Mouse (Mus musculus) liver, embryonic 14.5 days (tissue): ENCODE data around the gene Dhx29. TPM values are rescaled to one million over a fixed set of nuclear protein-coding genes. Genes with fewer than 3 reads are reported as not detected.

Experiments used
- ATAC-seq: fragments of 200-750 bp; cut with Nextera tagmentation; 2 replicates; pipeline ENCODE4 v1.8.0; 2017; ENCODE audit warnings: moderate number of reproducible peaks, mild to moderate bottlenecking, moderate library complexity; ENCODE audit not compliant: insufficient read depth
- DNase-seq, 3 experiments: peaks; one replicate each; pipeline ENCODE4 v3.0.0-alpha.2; 2012 to 2013; ENCODE audit warnings: low read depth in 3 of 3, low spot score in 3 of 3
- H3K27ac ChIP-seq: fragments of 300-500 bp; sonication (generic); 2 replicates; pipeline ENCODE4 v1.5.1; 2014; ENCODE audit warnings: moderate library complexity, mild to moderate bottlenecking, control low read depth, inconsistent platforms
- H3K27me3 ChIP-seq: fragments of 300-500 bp; sonication (generic); 2 replicates; pipeline ENCODE4 v1.6.1; 2014; ENCODE audit warnings: mild to moderate bottlenecking, low read length, moderate library complexity; ENCODE audit not compliant: control insufficient read depth, insufficient read depth
- H3K36me3 ChIP-seq: fragments of 300-500 bp; sonication (generic); replicated peaks from 2 replicates; pipeline ENCODE4 v1.6.1; 2014; ENCODE audit warnings: low read depth; ENCODE audit not compliant: control insufficient read depth, insufficient read depth
- H3K4me1 ChIP-seq, 2 experiments: fragments of 200-500 bp in 1 of 2; fragments of 300-500 bp in 1 of 2; sonication (generic) in 1 of 2; replicated peaks; 2 replicates each; pipeline ENCODE4 v1.6.1; 2012 to 2014; ENCODE audit warnings: antibody characterized with exemption in 1 of 2, inconsistent platforms in 1 of 2, low read length in 1 of 2; ENCODE audit not compliant: control insufficient read depth in 2 of 2, insufficient read depth in 2 of 2
- H3K4me2 ChIP-seq: fragments of 300-500 bp; sonication (generic); 2 replicates; pipeline ENCODE4 v1.6.1; 2014; ENCODE audit warnings: low read depth, mild to moderate bottlenecking, control low read depth, moderate library complexity
- H3K4me3 ChIP-seq, 2 experiments: fragments of 200-500 bp in 1 of 2; fragments of 300-500 bp in 1 of 2; sonication (generic) in 1 of 2; 2 replicates each; pipeline ENCODE4 v1.5.1; 2012 to 2014; ENCODE audit warnings: low read depth in 2 of 2, low read length in 2 of 2, mild to moderate bottlenecking in 2 of 2, control low read depth in 1 of 2, inconsistent platforms in 1 of 2, moderate library complexity in 1 of 2; ENCODE audit not compliant: insufficient read depth in 1 of 2
- H3K9ac ChIP-seq: fragments of 300-500 bp; sonication (generic); replicated peaks from 2 replicates; pipeline ENCODE4 v1.6.1; 2014; ENCODE audit warnings: mild to moderate bottlenecking, control low read depth, moderate library complexity
- H3K9me3 ChIP-seq: fragments of 300-500 bp; sonication (generic); 2 replicates; pipeline ENCODE4 v1.6.1; 2016; ENCODE audit warnings: low read length, mixed read lengths; ENCODE audit not compliant: control insufficient read depth
- CTCF ChIP-seq: IDR thresholded peaks from 2 replicates; pipeline ENCODE4 v1.5.1; 2016; ENCODE audit warnings: antibody characterized with exemption, low read depth, control low read depth
- EP300 ChIP-seq: IDR thresholded peaks from 2 replicates; pipeline ENCODE4 v1.6.1; 2016; ENCODE audit warnings: antibody characterized with exemption, low read depth
- WGBS: fragments of 180-500 bp; shearing (Covaris S2); extraction: QIAGEN DNeasy Blood & Tissue Kit; methylation state at CpG from one replicate; pipeline ENCODE4 v1.1.7; 2014; ENCODE audit not compliant: insufficient replicate concordance; 5-methylcytosine and 5-hydroxymethylcytosine counted together
- polyA plus RNA-seq, 2 experiments: library from polyadenylated mRNA; depleted of rRNA in 1 of 2; stranded (reverse) in 1 of 2; unstranded in 1 of 2; fragments of >200 nt; fragmentation: Nextera tagmentation in 1 of 2; extraction: Ambion mirVana in 1 of 2; gene quantifications; 2 replicates each; pipeline versions ENCODE4 v1.2.1 to v1.2.3; 2012 to 2014

The Dhx29 gene
- polyA plus RNA-seq, 2 experiments = 3.9 to 6.6 TPM

GRCm38 (mm10) chr13:112928038-112928668, 899 bp downstream of the Dhx29 start:
- Histone ChIP-seq H3K27ac (peak overlapping the region; percentile 90), H3K9me3 (no peaks in the 10 kb centered on the region), H3K9ac (peak overlapping the region; percentile 90), H3K36me3 (no peaks in the 10 kb centered on the region; the same call in 1 of the 2 replicates), H3K4me3 (peak overlapping the region; percentile 69 to 98), H3K27me3 (no peaks in the 10 kb centered on the region), H3K4me1 (peaks cover 6 to 12% of the 10 kb centered on the region in 2 experiments), H3K4me2 (peak overlapping the region; percentile 76)
- TF ChIP-seq EP300 (no peak), CTCF (no peak)
- DNase-seq (no peak), ATAC-seq (no peak; the same call in 1 of the 2 replicates)
- 3% methylated on average over 8 of the region's 8 CpGs for WGBS

- no peak overlapping the region for H3K27ac ChIP-seq
- TF ChIP-seq CTCF (no peak), EP300 (no peak)
- H3K9ac ChIP-seq = no peak overlapping the region
- WGBS = 80% methylated on average over 8 of the region's 8 CpGs
- no peaks in the 10 kb centered on the region for H3K9me3 ChIP-seq
- no peaks in the 10 kb centered on the region; a peak in 1 of 4 replicates for H3K4me1 ChIP-seq
- no peaks in the 10 kb centered on the region; the same call in 1 of the 2 replicates for H3K36me3 ChIP-seq
- H3K4me2 ChIP-seq = no peak overlapping the region
- ATAC-seq (no peak), DNase-seq (no peak)
- H3K27me3 ChIP-seq = no peaks in the 10 kb centered on the region
- no peak overlapping the region for H3K4me3 ChIP-seq
Measured at GRCm38 (mm10) chr13:112938130-112938529, 10.9 kb downstream of the Dhx29 start.

- WGBS = 30% methylated on average over 15 of the region's 15 CpGs
- Histone ChIP-seq H3K36me3 (peaks cover 3% of the 10 kb centered on the region), H3K9me3 (no peaks in the 10 kb centered on the region), H3K27ac (no peak overlapping the region), H3K27me3 (no peaks in the 10 kb centered on the region), H3K4me1 (no peaks in the 10 kb centered on the region; a peak in 1 of 4 replicates), H3K4me2 (peak overlapping the region; percentile 26), H3K4me3 (no peak overlapping the region), H3K9ac (no peak overlapping the region)
- DNase-seq (no peak), ATAC-seq (peak; percentile 79)
- TF ChIP-seq CTCF (no peak), EP300 (no peak)
Measured at GRCm38 (mm10) chr13:112941879-112942330, 14.7 kb downstream of the Dhx29 start.

- Histone ChIP-seq H3K4me3 (no peak overlapping the region), H3K27me3 (no peaks in the 10 kb centered on the region), H3K27ac (no peak overlapping the region), H3K9me3 (no peaks in the 10 kb centered on the region), H3K4me1 (no peaks in the 10 kb centered on the region; a peak in 1 of 4 replicates), H3K36me3 (peaks cover 3% of the 10 kb centered on the region), H3K9ac (no peak overlapping the region), H3K4me2 (no peak overlapping the region)
- ATAC-seq (no peak), DNase-seq (no peak)
- TF ChIP-seq CTCF (no peak), EP300 (no peak)
- 83% methylated on average over 9 of the region's 9 CpGs for WGBS
Measured at GRCm38 (mm10) chr13:112945312-112945711, 18.1 kb downstream of the Dhx29 start.

- no peak for ATAC-seq
- peaks cover 3% of the 10 kb centered on the region for H3K36me3 ChIP-seq
Measured at GRCm38 (mm10) chr13:112945900-112946299, 18.6 kb downstream of the Dhx29 start.

More at GRCm38 (mm10) chr13:112945900-112946299, 18.6 kb downstream of the Dhx29 start:
- WGBS = 68% methylated on average over 6 of the region's 6 CpGs
- no peak for DNase-seq
- Histone ChIP-seq H3K27ac (no peak overlapping the region), H3K27me3 (no peaks in the 10 kb centered on the region), H3K4me1 (no peaks in the 10 kb centered on the region; a peak in 1 of 4 replicates), H3K4me2 (no peak overlapping the region), H3K9me3 (no peaks in the 10 kb centered on the region), H3K4me3 (no peak overlapping the region), H3K9ac (no peak overlapping the region)
- TF ChIP-seq EP300 (no peak), CTCF (no peak)
